Comparison of ENCODE assay signal across 12 mouse cellular contexts in the genomic region with DNA sequence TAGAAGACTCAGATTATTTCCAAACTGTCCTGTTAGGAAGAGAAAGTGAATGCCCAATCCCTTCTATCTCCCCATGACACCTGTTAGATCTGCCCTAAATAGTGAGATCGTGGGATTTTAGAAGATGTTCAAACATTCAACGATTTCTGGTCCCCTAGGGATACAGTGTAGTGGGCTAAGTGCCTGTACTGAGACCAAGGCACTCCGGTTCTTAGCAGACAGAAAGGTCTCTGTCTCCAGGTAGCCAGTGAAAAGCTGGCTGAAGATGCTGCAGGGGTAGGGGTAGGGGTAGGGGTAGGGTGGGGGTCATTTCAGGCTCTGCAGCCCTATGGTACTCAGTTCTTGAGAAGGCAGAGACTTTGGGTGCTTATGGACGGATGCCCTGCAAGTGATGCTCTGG. TPM values are rescaled to one million over a fixed set of nuclear protein-coding genes. Genes with fewer than 3 reads are reported as not detected.
DNase-seq lines count a peak whose midpoint lies in the region; ATAC-seq and TF ChIP-seq lines count a peak whose summit lies in the region.
"Had no signal": no experiment of that assay in that cellular context is flagged by ENCODE, and none has a peak within 500 bp of the region (broad histone marks: within the 10 kb centered on the region; RNA-seq: fewer than 3 reads in every experiment).

No protein-coding gene starts in this region.

- H3K4me2 ChIP-seq in heart, postnatal 0 days (ENCODE audit: low read depth, low read length), result peak overlapping the region; percentile 73; the same call in 1 of the 2 replicates
- H3K4me2 ChIP-seq in embryonic facial prominence, embryonic 15.5 days (replicated peaks), result peak overlapping the region; percentile 65
- H3K4me2 ChIP-seq in intestine, embryonic 15.5 days (replicated peaks), result 0 out of 2 replicates have a peak overlapping the region, but pooled peaks have one; percentile 52
- H3K4me2 ChIP-seq in neural tube, embryonic 11.5 days (ENCODE audit: low read depth), result peak overlapping the region; percentile 61

- no peaks in the 10 kb centered on the region for H3K36me3 ChIP-seq in heart, postnatal 0 days (replicated peaks; ENCODE audit: control insufficient read depth, insufficient read depth, low read length)
- no peaks in the 10 kb centered on the region for H3K36me3 ChIP-seq in embryonic facial prominence, embryonic 15.5 days
- H3K36me3 ChIP-seq in intestine, embryonic 15.5 days, result no peaks in the 10 kb centered on the region
- H3K36me3 ChIP-seq in neural tube, embryonic 11.5 days (ENCODE audit: control insufficient read depth, insufficient read depth, low read length), result no peaks in the 10 kb centered on the region

- DNase-seq in heart, postnatal 0 days (ENCODE audit: low spot score), result no peak
- no peak for DNase-seq in heart, adult 18-20 months
- DNase-seq in neural tube, embryonic 11.5 days (ENCODE audit: low spot score), result no peak
- no peak for DNase-seq in ovary, adult 18-20 months (ENCODE audit: low spot score)
- no peak for DNase-seq in right cerebral cortex, postnatal 10 days (ENCODE audit: low spot score in 2 of 2)
- no peak for DNase-seq in kidney, adult 11 months
- DNase-seq: liver; thymus, postnatal 36 days had no signal

- H3K27ac ChIP-seq in heart, postnatal 0 days (ENCODE audit: low read depth), result no peak overlapping the region
- H3K27ac ChIP-seq in embryonic facial prominence, embryonic 15.5 days (replicated peaks), result no peak overlapping the region
- H3K27ac ChIP-seq in intestine, embryonic 15.5 days, result no peak overlapping the region
- H3K27ac ChIP-seq in neural tube, embryonic 11.5 days (ENCODE audit: low read depth, low read length), result no peak overlapping the region

- peaks cover 11% of the 10 kb centered on the region; the same call in 1 of the 2 replicates for H3K4me1 ChIP-seq in heart, postnatal 0 days (ENCODE audit: control insufficient read depth, insufficient read depth)
- peaks cover 9% of the 10 kb centered on the region; the same call in 1 of the 2 replicates for H3K4me1 ChIP-seq in embryonic facial prominence, embryonic 15.5 days
- peaks cover 3% of the 10 kb centered on the region; the same call in 1 of the 2 replicates for H3K4me1 ChIP-seq in intestine, embryonic 15.5 days (replicated peaks)
- H3K4me1 ChIP-seq in neural tube, embryonic 11.5 days (ENCODE audit: control insufficient read depth, insufficient read depth, low read length), result peaks cover 11% of the 10 kb centered on the region; the same call in 1 of the 2 replicates

- TF ChIP-seq CTCF in heart, postnatal 0 days (IDR thresholded peaks at IDR 0.05; ENCODE audit: low read depth), result no peak

- no peaks in the 10 kb centered on the region for H3K9me3 ChIP-seq in heart, postnatal 0 days (replicated peaks; ENCODE audit: control insufficient read depth, low read length)
- no peaks in the 10 kb centered on the region for H3K9me3 ChIP-seq in embryonic facial prominence, embryonic 15.5 days (replicated peaks)
- H3K9me3 ChIP-seq in intestine, embryonic 15.5 days, result no peaks in the 10 kb centered on the region
- no peaks in the 10 kb centered on the region for H3K9me3 ChIP-seq in neural tube, embryonic 11.5 days (ENCODE audit: control insufficient read depth, low read length)

- 28% methylated on average over 4 of the region's 4 CpGs for WGBS in heart, postnatal 0 days
- WGBS in embryonic facial prominence, embryonic 15.5 days, result 48% methylated on average over 4 of the region's 4 CpGs
- 18% methylated on average over 4 of the region's 4 CpGs for WGBS in intestine, embryonic 15.5 days
- 17% methylated on average over 4 of the region's 4 CpGs for WGBS in neural tube, embryonic 11.5 days

- no peak for ATAC-seq in heart, postnatal 0 days (ENCODE audit: insufficient read depth, low read depth)
- ATAC-seq in embryonic facial prominence, embryonic 15.5 days (ENCODE audit: insufficient number of reproducible peaks, low FRiP score, low TSS enrichment, low read depth), result no peak
- no peak for ATAC-seq in intestine, embryonic 15.5 days
- ATAC-seq in neural tube, embryonic 11.5 days (ENCODE audit: insufficient read depth, low FRiP score, low TSS enrichment), result no peak

- peaks cover 97% of the 10 kb centered on the region for H3K27me3 ChIP-seq in heart, postnatal 0 days (ENCODE audit: control insufficient read depth, insufficient read depth, low read length)
- H3K27me3 ChIP-seq in embryonic facial prominence, embryonic 15.5 days, result peaks cover 89% of the 10 kb centered on the region
- peaks cover 93% of the 10 kb centered on the region for H3K27me3 ChIP-seq in intestine, embryonic 15.5 days (replicated peaks)
- H3K27me3 ChIP-seq in neural tube, embryonic 11.5 days (ENCODE audit: control insufficient read depth, insufficient read depth, low read length), result peaks cover 89% of the 10 kb centered on the region

- H3K4me3 ChIP-seq in heart, postnatal 0 days (ENCODE audit: low read depth, low read length), result peak overlapping the region; percentile 64
- H3K4me3 ChIP-seq in embryonic facial prominence, embryonic 15.5 days (replicated peaks), result peak overlapping the region; percentile 51
- H3K4me3 ChIP-seq in intestine, embryonic 15.5 days (replicated peaks), result 0 out of 2 replicates have a peak overlapping the region, but pooled peaks have one; percentile 34
- no peak overlapping the region for H3K4me3 ChIP-seq in neural tube, embryonic 11.5 days (ENCODE audit: low read depth, low read length)

- H3K9ac ChIP-seq in heart, postnatal 0 days (replicated peaks; ENCODE audit: low read depth, low read length), result no peak overlapping the region
- no peak overlapping the region for H3K9ac ChIP-seq in embryonic facial prominence, embryonic 15.5 days
- no peak overlapping the region for H3K9ac ChIP-seq in intestine, embryonic 15.5 days
- H3K9ac ChIP-seq in neural tube, embryonic 11.5 days (ENCODE audit: low read length), result no peak overlapping the region

- TF ChIP-seq EP300 in heart, postnatal 0 days (IDR thresholded peaks at IDR 0.05; ENCODE audit: low read depth), result no peak

RNA-seq across cellular contexts. Expression of gene Pax3, which starts 7.4 kb away (rescaled TPM):
- not detected in 2 replicates for total RNA-seq in heart, postnatal 0 days (2014; rRNA removed; ENCODE audit: low replicate concordance)
- polyA plus RNA-seq in heart, postnatal 0 days (2015; fragmentation: Nextera tagmentation; extraction: Ambion mirVana), result 0.04 and 0.05 TPM in 2 replicates
- total RNA-seq in heart, adult 18-20 months (2021), result not detected
- 47.0 and 47.2 TPM in 2 replicates for polyA plus RNA-seq in embryonic facial prominence, embryonic 15.5 days (2015; fragmentation: Nextera tagmentation; extraction: Ambion mirVana)
- polyA plus RNA-seq in intestine, embryonic 15.5 days (2015; fragmentation: Nextera tagmentation; extraction: Ambion mirVana), result 0.04 TPM in 1 of 2 replicates, not detected in the other
- polyA plus RNA-seq in neural tube, embryonic 11.5 days (2014; fragmentation: Nextera tagmentation; extraction: Ambion mirVana), result 36.2 and 42.8 TPM in 2 replicates
- total RNA-seq: gastrocnemius, adult 8-10 months; layer of hippocampus, adult 18-20 months had no signal

Comparison
In these comparisons a context has a peak if more than half of its experiments do, and no peak if none do; other contexts are left out.
1. RNA of gene Pax3, which starts 7.4 kb away (polyA plus RNA-seq): 47.0 to 47.2 TPM in embryonic facial prominence, embryonic 15.5 days and 36.2 to 42.8 TPM in neural tube, embryonic 11.5 days; 0.04 to 0.05 TPM in heart, postnatal 0 days and 0.04 TPM in intestine, embryonic 15.5 days; every median in the first group is over 10 times any median in the second.
2. Peak in every context shown above with its lines, with median percentiles within 50 percentile points of each other: H3K4me2 ChIP-seq.